8 mouse cellular contexts compared by ENCODE assay signal in genomic region chr5:146948508-146949088, GRCm38 (mm10). TPM values are rescaled to one million over a fixed set of nuclear protein-coding genes. Genes with fewer than 3 reads are reported as not detected.
DNase-seq lines count a peak whose midpoint lies in the region; ATAC-seq and TF ChIP-seq lines count a peak whose summit lies in the region.

Gene Gtf3a (plus strand): TSS chr5:146948657.

- H3K9ac ChIP-seq in heart, embryonic 13.5 days, result peak within 1 kb of the TSS; percentile 97
- peak within 1 kb of the TSS; percentile 76 for H3K9ac ChIP-seq in liver, embryonic 14.5 days (replicated peaks)
- peak within 1 kb of the TSS; percentile 61 for H3K9ac ChIP-seq in stomach, embryonic 15.5 days

- no peaks in the 10 kb centered on the region for H3K27me3 ChIP-seq in E14TG2a.4 (ENCODE audit: insufficient read depth, low read length)
- no peaks in the 10 kb centered on the region for H3K27me3 ChIP-seq in heart, embryonic 13.5 days (replicated peaks)
- H3K27me3 ChIP-seq in liver, embryonic 14.5 days (ENCODE audit: control insufficient read depth, insufficient read depth, low read length), result no peaks in the 10 kb centered on the region
- no peaks in the 10 kb centered on the region for H3K27me3 ChIP-seq in stomach, embryonic 15.5 days (replicated peaks)

- no peak for TF ChIP-seq CTCF in E14TG2a.4 (conservative IDR thresholded peaks at IDR 0.05; ENCODE audit: low read length)
- no peak for TF ChIP-seq CTCF in liver, embryonic 14.5 days (IDR thresholded peaks at IDR 0.05; ENCODE audit: low read depth)

- H3K9me3 ChIP-seq in E14TG2a.4 (ENCODE audit: low read length), result peaks cover 6% of the 10 kb centered on the region; the same call in 1 of the 2 replicates
- H3K9me3 ChIP-seq in heart, embryonic 13.5 days, result no peaks in the 10 kb centered on the region
- no peaks in the 10 kb centered on the region for H3K9me3 ChIP-seq in liver, embryonic 14.5 days (ENCODE audit: control insufficient read depth, low read length)
- no peaks in the 10 kb centered on the region for H3K9me3 ChIP-seq in stomach, embryonic 15.5 days

- WGBS in heart, embryonic 13.5 days, result under 1% methylated on average over 62 of the region's 62 CpGs
- WGBS in liver, embryonic 14.5 days (ENCODE audit: insufficient replicate concordance), result under 1% methylated on average over 62 of the region's 62 CpGs
- 0% methylated on average over 60 of the region's 62 CpGs for WGBS in stomach, embryonic 15.5 days

- peak within 1 kb of the TSS; percentile 59 for H3K27ac ChIP-seq in heart, embryonic 13.5 days (replicated peaks)
- peak within 1 kb of the TSS; percentile 59 for H3K27ac ChIP-seq in liver, embryonic 14.5 days
- peak within 1 kb of the TSS; percentile 84 for H3K27ac ChIP-seq in stomach, embryonic 15.5 days

- peaks cover 54% of the 10 kb centered on the region for H3K4me1 ChIP-seq in E14TG2a.4 (replicated peaks; ENCODE audit: low read depth, low read length)
- H3K4me1 ChIP-seq in heart, embryonic 13.5 days, result peaks cover 16% of the 10 kb centered on the region
- H3K4me1 ChIP-seq in liver, embryonic 14.5 days (replicated peaks; ENCODE audit: control insufficient read depth in 2 of 2, insufficient read depth in 2 of 2, low read length in 1 of 2), result peaks cover 13 to 18% of the 10 kb centered on the region in 2 experiments
- H3K4me1 ChIP-seq in stomach, embryonic 15.5 days, result peaks cover 9% of the 10 kb centered on the region

- peaks cover 41% of the 10 kb centered on the region for H3K36me3 ChIP-seq in E14TG2a.4 (ENCODE audit: insufficient read depth, low read length)
- H3K36me3 ChIP-seq in heart, embryonic 13.5 days, result peaks cover 32% of the 10 kb centered on the region
- H3K36me3 ChIP-seq in liver, embryonic 14.5 days (replicated peaks; ENCODE audit: control insufficient read depth, insufficient read depth, low read depth), result peaks cover 17% of the 10 kb centered on the region
- peaks cover 33% of the 10 kb centered on the region for H3K36me3 ChIP-seq in stomach, embryonic 15.5 days

- no peak for TF ChIP-seq EP300 in liver, embryonic 14.5 days (IDR thresholded peaks at IDR 0.05; ENCODE audit: low read depth)

- H3K4me3 ChIP-seq in E14TG2a.4 (replicated peaks; ENCODE audit: low read length), result peak within 1 kb of the TSS; percentile 91
- H3K4me3 ChIP-seq in heart, embryonic 13.5 days, result peak within 1 kb of the TSS; percentile 91
- H3K4me3 ChIP-seq in liver, embryonic 14.5 days (ENCODE audit: insufficient read depth in 1 of 2, low read depth in 2 of 2, low read length in 2 of 2), result peak within 1 kb of the TSS; percentile 73 to 89
- peak within 1 kb of the TSS; percentile 75 for H3K4me3 ChIP-seq in stomach, embryonic 15.5 days (replicated peaks)

- peak; percentile 75 for DNase-seq in c-Kit-negative CD71-positive TER-119-positive erythroid progenitor cells, embryonic 14.5 days (ENCODE audit: low read depth, low spot score)
- DNase-seq in fibroblast of lung, adult 2 months (ENCODE audit: low read depth), result peak; percentile 62
- peak; percentile 89 for DNase-seq in kidney, postnatal 10 days
- peak; percentile 73 to 81 (median 75) for DNase-seq in liver, embryonic 14.5 days (ENCODE audit: low read depth in 3 of 3, low spot score in 3 of 3)
- peak; percentile 95 for DNase-seq in neural tube, embryonic 10.5 days (ENCODE audit: extremely low spot score, low spot score)

- peak within 1 kb of the TSS; percentile 97 for H3K4me2 ChIP-seq in heart, embryonic 13.5 days
- H3K4me2 ChIP-seq in liver, embryonic 14.5 days (ENCODE audit: low read depth), result peak within 1 kb of the TSS; percentile 84
- H3K4me2 ChIP-seq in stomach, embryonic 15.5 days, result peak within 1 kb of the TSS; percentile 84

- peak; percentile 89 for ATAC-seq in heart, embryonic 13.5 days (ENCODE audit: extremely low read depth, insufficient number of reproducible peaks, low FRiP score, low TSS enrichment)
- peak; percentile 92 for ATAC-seq in liver, embryonic 14.5 days (ENCODE audit: insufficient read depth)
- ATAC-seq in stomach, embryonic 15.5 days (ENCODE audit: insufficient read depth, low FRiP score, low read depth), result peak; percentile 93

RNA-seq across cellular contexts. Expression of gene Gtf3a, which starts in this region (rescaled TPM):
- 79.2 and 84.9 TPM in 2 replicates for polyA plus RNA-seq in heart, embryonic 13.5 days (2015; fragmentation: Nextera tagmentation; extraction: Ambion mirVana)
- polyA plus RNA-seq in liver, embryonic 14.5 days (2012; rRNA removed), result 20.9 and 31.3 TPM in 2 replicates
- 37.7 and 41.4 TPM in 2 replicates for polyA plus RNA-seq in liver, embryonic 14.5 days (2014; fragmentation: Nextera tagmentation; extraction: Ambion mirVana)
- polyA plus RNA-seq in stomach, embryonic 15.5 days (2015; fragmentation: Nextera tagmentation; extraction: Ambion mirVana), result 116 and 122 TPM in 2 replicates

Comparison
In these comparisons a context has a peak if more than half of its experiments do, and no peak if none do; other contexts are left out.
1. Peak in every context shown above with its lines: DNase-seq, ATAC-seq, H3K4me3 ChIP-seq and H3K27ac ChIP-seq.